In genomic region chr1:140661404-140661787, GRCm38 (mm10) we compare ENCODE assay signal across 7 mouse cellular contexts.
A peak's percentile ranks its signal among the peaks of the same experiment; 100 is the strongest.
DNase-seq lines count a peak whose midpoint lies in the region; ATAC-seq lines count a peak whose summit lies in the region.

No protein-coding gene starts in this region.

- H3K4me1 ChIP-seq in embryonic facial prominence, embryonic 12.5 days = no peaks in the 10 kb centered on the region

- DNase-seq in layer of hippocampus, adult 9-11 months = peak; percentile 7
- no peak for DNase-seq in layer of hippocampus, postnatal 36 days
- peak; percentile 31 for DNase-seq in R1 (ENCODE audit: low read depth, low spot score)
- no peak for DNase-seq in adrenal gland, postnatal 36 days
- no peak for DNase-seq in spleen, postnatal 10 days (ENCODE audit: low spot score in 2 of 2)

- no peaks in the 10 kb centered on the region for H3K36me3 ChIP-seq in embryonic facial prominence, embryonic 12.5 days

- no peak for ATAC-seq in embryonic facial prominence, embryonic 12.5 days (ENCODE audit: insufficient number of reproducible peaks, insufficient read depth, low FRiP score, low TSS enrichment)
- peak; percentile 70; the same call in 1 of the 2 replicates for ATAC-seq in megakaryocyte-erythroid progenitor cell, adult 5-6 weeks (replicated peaks; ENCODE audit: low FRiP score, low TSS enrichment, poor library complexity, severe bottlenecking)

- no peak overlapping the region for H3K9ac ChIP-seq in embryonic facial prominence, embryonic 12.5 days

- H3K9me3 ChIP-seq in embryonic facial prominence, embryonic 12.5 days = no peaks in the 10 kb centered on the region

- H3K27ac ChIP-seq in embryonic facial prominence, embryonic 12.5 days = no peak overlapping the region

- 29% methylated on average over 3 of the region's 3 CpGs for WGBS in embryonic facial prominence, embryonic 12.5 days

- peak overlapping the region; percentile 22; the same call in 1 of the 2 replicates for H3K4me2 ChIP-seq in embryonic facial prominence, embryonic 12.5 days (replicated peaks)

- H3K4me3 ChIP-seq in embryonic facial prominence, embryonic 12.5 days = no peak overlapping the region

- no peaks in the 10 kb centered on the region for H3K27me3 ChIP-seq in embryonic facial prominence, embryonic 12.5 days

Comparison
In these comparisons a context has a peak if more than half of its experiments do, and no peak if none do; other contexts are left out.
1. DNase-seq: peak in layer of hippocampus, adult 9-11 months (single experiment) and R1 (single experiment); none in layer of hippocampus, postnatal 36 days (0 of 2), adrenal gland, postnatal 36 days (0 of 2) and spleen, postnatal 10 days (0 of 2).